Mouse (Mus musculus) heart, postnatal 14 days (tissue): ENCODE results near the gene Pald1. TPM values are rescaled to one million over a fixed set of nuclear protein-coding genes. Genes with fewer than 3 reads are reported as not detected.
A peak's percentile ranks its signal among the peaks of the same experiment; 100 is the strongest.

Experiments used
- DNase-seq, 2 experiments: peaks; one replicate each; pipeline ENCODE4 v3.0.0; 2021 to 2022
- intact Hi-C: fragments of 180-260 bp; cut with DNase I; formaldehyde crosslinking; loops from one replicate; pipeline ENCODE4 v1.15.1; 2025
- long read RNA-seq, 2 experiments: library from polyadenylated mRNA; stranded (forward); transcript quantifications; one replicate each; pipeline ENCODE4 v2.0.0; 2021
- total RNA-seq, 2 experiments: library from RNA; stranded (reverse); gene quantifications; 2 replicates each; pipeline ENCODE4 v1.2.3; 2021

Gene Pald1
- total RNA-seq: 10 to 100 TPM; 32.0 to 36.8 TPM
- long read RNA-seq, experiment 1, full-length matches to known transcripts: 6 of 33 reads
- long read RNA-seq, experiment 1, partial matches to known transcripts: 9 of 33 reads
- long read RNA-seq, experiment 1, other reads (novel, unspliced or antisense): 18 of 33 reads
- long read RNA-seq, experiment 2, full-length matches to known transcripts: 7 of 55 reads
- long read RNA-seq, experiment 2, partial matches to known transcripts: 15 of 55 reads
- long read RNA-seq, experiment 2, other reads (novel, unspliced or antisense): 33 of 55 reads

GRCm38 (mm10) chr10:61383021-61383714, at the start of gene Pald1:
Pald1 (minus strand) TSS chr10:61383530.
- intact Hi-C loops: loop anchor here (5.0 kb wide), 1 partner anchor 41 kb away; no protein-coding TSS in a partner anchor
- DNase-seq: peak; percentile 83 to 86

- intact Hi-C loops: no loop called here
- DNase-seq: no peak
Observed at GRCm38 (mm10) chr10:61431375-61431774, 48.0 kb upstream of the Pald1 start.

GRCm38 (mm10) chr10:61429043-61429442, 45.7 kb upstream of the Pald1 start:
- intact Hi-C loops: no loop called here
- no peak for DNase-seq

- intact Hi-C loops: no loop called here
- DNase-seq: no peak
Observed at GRCm38 (mm10) chr10:61428416-61428815, 45.1 kb upstream of the Pald1 start.

- intact Hi-C loops: no loop called here
- DNase-seq: no peak
Observed at GRCm38 (mm10) chr10:61427951-61428350, 44.6 kb upstream of the Pald1 start.

DNA sequence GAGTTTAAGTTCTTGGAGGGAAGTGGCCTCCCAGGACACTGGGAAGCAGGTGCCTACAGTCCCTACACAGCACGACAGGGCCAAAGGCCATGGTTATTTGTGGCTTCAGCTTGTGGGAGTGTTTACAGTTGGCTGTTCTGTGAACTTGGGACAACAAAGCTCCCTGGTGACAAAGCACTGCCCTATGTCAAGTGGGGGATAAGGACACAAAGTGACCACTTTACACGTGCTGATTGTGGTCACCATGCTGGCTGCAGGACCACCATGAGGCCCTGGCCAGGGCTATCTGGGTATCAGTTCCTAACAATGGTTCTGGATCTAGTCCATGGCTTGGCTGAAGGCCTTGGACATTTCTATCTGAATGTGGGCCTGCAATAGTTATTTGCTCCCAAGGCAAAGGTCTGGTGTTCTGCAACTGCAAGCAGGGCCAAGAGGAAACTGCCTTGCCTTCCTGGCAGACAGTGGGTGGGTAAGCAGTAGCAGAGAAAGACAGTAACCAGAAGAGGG, 43.0 kb upstream of the Pald1 start:
- intact Hi-C loops: no loop called here
- DNase-seq: peak; percentile 67 to 77

GRCm38 (mm10) chr10:61425047-61425446, 41.7 kb upstream of the Pald1 start:
- DNase-seq: no peak
- intact Hi-C loops: no loop called here

DNA sequence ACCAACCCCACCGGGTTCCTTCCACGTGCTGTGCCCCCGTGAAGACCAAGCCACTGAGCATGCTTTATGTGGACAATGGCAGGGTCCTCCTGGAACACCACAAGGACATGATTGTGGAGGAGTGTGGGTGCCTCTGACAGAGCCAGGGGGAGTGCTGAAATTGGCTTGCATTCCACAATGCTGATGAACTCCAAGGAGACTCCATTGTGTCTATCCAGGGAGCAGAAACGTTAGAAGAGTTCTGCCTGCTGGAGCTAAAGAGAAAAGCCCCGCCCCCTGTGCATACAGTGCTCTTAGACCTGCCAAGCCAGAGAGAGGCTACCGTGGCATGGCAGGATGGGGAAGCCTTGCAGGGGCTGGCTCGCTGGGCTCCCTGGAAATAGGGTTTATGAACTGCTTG, 41.2 kb upstream of the Pald1 start:
- no peak for DNase-seq
- intact Hi-C loops: no loop called here

- intact Hi-C loops: no loop called here
- DNase-seq: peak in 1 of 2 experiments; percentile 48
Observed at GRCm38 (mm10) chr10:61423289-61423688, 40.0 kb upstream of the Pald1 start.

- intact Hi-C loops: no loop called here
- no peak for DNase-seq
Observed at GRCm38 (mm10) chr10:61422861-61423260, 39.5 kb upstream of the Pald1 start.

DNA sequence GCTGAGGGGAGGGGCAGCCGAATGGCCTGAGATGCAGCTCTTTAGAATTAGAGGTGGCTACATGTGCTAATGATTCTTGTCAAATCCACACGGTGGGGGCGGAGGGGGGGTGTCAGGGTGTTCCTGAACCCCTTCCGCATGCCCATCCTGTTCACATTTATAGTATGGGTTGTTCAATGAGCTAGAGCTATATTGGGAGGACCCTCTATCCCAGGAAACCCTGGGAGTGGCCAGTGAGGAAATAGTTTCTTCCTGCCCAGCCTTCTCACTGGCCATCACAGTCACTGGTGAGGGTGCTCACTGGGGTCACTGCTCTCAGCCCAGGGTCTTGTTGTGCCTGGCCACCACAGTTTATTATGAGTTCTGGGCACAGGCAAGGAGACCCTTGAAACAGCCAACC, 36.7 kb upstream of the Pald1 start:
- DNase-seq: no peak
- intact Hi-C loops: no loop called here

GRCm38 (mm10) chr10:61419146-61419545, 35.8 kb upstream of the Pald1 start:
- DNase-seq: no peak
- intact Hi-C loops: no loop called here

DNA sequence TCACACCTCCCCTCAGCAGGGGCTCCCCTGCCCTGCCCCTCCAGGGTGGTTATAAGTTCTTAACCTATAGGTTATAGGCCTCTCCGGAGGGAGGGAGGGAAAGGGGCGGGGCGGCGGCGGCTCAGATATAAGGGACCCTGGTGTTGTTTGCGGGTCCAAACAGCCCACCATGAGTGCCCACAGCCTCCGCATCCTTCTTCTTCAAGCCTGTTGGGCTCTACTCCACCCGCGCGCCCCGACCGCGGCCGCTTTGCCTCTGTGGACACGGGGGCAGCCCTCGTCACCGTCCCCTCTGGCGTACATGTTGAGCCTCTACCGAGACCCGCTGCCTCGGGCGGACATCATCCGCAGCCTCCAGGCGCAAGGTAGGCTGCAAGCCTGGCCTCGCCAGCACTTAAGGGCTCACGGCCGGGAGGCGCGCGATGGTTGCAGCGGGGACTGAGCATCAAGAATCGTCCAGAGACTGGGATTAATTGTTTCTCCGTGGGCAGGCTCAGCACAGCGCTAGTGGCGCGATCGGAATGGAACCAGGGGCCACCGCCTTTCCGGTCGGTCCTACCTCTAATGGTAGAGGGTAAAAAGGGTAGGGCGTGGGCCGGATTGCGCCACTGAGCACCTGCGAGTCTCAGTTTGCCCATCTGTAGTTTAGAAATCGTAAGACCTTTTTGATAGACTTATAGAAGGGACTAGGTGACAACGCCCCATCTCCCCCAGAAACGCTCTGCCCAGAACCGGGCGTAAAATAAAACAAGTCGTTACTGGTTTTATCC, 35.0 kb upstream of the Pald1 start:
- no peak for DNase-seq
- intact Hi-C loops: no loop called here

DNA sequence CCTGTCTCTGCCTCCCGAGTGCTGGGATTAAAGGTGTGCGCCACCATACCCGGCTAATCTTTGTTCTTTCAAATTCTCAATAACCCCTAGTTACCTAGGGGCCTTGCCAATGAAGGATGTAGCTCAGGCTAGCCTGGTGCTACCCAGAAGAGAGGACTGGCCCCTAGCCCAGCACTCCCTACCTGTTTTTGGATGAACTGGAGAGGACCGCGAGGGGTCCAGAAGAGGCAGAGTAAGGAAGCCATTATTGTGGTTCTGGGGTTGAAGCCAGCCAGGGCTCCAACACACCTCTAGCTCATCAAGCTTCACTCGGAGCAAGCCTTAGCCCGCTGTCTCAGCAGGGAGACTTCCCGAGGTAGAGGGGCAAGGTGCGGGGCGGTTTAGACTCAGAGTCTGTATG, 34.3 kb upstream of the Pald1 start, which contains the start of gene Nodal:
Gene Nodal (plus strand): TSS at position 301 of the 400 bp plus-strand sequence.
- DNase-seq: no peak
- intact Hi-C loops: no loop called here

GRCm38 (mm10) chr10:61417046-61417445, 33.7 kb upstream of the Pald1 start:
- no peak for DNase-seq

DNA sequence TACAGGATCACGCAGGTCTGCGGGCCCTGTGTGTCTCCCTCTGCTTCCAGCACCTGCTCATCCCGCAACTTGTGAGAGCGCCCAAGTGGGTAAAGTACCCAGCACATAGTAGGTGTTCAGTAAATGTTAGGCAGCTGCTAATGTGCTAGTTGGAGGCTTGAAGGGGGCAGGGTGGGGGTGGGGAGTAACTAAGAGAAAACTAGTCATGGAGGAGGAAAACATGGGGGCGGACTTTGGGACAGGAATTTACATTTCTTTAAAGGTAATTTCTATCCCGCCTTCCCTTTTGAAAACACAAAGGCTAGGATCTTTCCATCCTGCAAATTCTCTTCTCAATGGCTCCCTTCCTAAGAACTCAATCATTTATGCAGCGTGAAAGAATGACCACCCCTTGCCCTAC, 33.2 kb upstream of the Pald1 start:
- intact Hi-C loops: no loop called here
- DNase-seq: no peak

More at GRCm38 (mm10) chr10:61417046-61417445, 33.7 kb upstream of the Pald1 start:
- intact Hi-C loops: no loop called here

- intact Hi-C loops: no loop called here
Observed at GRCm38 (mm10) chr10:61415890-61416289, 32.6 kb upstream of the Pald1 start.

DNA sequence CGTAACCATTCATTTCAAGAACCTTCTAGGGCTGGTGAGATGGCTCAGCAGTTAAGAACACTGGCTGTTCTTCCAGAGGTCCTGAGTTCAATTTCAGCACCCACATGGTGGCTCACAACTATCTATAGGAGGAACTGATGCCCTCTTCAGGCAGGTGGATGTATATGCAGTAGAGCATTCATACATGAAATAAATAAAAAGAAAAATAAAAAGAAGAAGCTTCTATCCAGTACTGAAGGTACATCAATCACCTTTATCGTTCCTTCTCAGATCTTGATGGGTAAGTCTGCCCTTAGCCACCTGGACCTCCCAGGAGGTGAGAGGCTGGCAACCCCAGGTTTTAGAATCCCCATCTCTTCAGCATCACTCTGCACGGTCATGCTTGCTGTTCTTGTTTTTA, 31.9 kb upstream of the Pald1 start:
- no peak for DNase-seq
- intact Hi-C loops: no loop called here

More at GRCm38 (mm10) chr10:61415890-61416289, 32.6 kb upstream of the Pald1 start:
- DNase-seq: no peak

- intact Hi-C loops: no loop called here
- no peak for DNase-seq
Observed at GRCm38 (mm10) chr10:61412910-61413625, 29.7 kb upstream of the Pald1 start.

- no peak for DNase-seq
- intact Hi-C loops: no loop called here
Observed at GRCm38 (mm10) chr10:61410193-61410592, 26.9 kb upstream of the Pald1 start.
